Mouse (Mus musculus) hindbrain, embryonic 16.5 days (tissue): Measurements from ENCODE around the gene Mdm4. TPM values are rescaled to one million over a fixed set of nuclear protein-coding genes. Genes with fewer than 3 reads are reported as not detected.

Experiments
- ATAC-seq: fragments of 200-750 bp; cut with Nextera tagmentation; 2 replicates; pipeline ENCODE4 v1.8.0; 2017; ENCODE audit warnings: moderate TSS enrichment, moderate library complexity
- H3K27ac ChIP-seq: fragments of 300-500 bp; sonication (generic); 2 replicates; pipeline ENCODE4 v1.5.1; 2014; ENCODE audit warnings: low read depth, mild to moderate bottlenecking, control low read depth, low read length, moderate library complexity
- H3K27me3 ChIP-seq: fragments of 300-500 bp; sonication (generic); replicated peaks from 2 replicates; pipeline ENCODE4 v1.6.1; 2014; ENCODE audit warnings: low read length; ENCODE audit not compliant: control insufficient read depth, insufficient read depth
- H3K36me3 ChIP-seq: fragments of 300-500 bp; sonication (generic); 2 replicates; pipeline ENCODE4 v1.6.1; 2014; ENCODE audit warnings: mild to moderate bottlenecking, low read length, moderate library complexity, mixed read lengths; ENCODE audit not compliant: control insufficient read depth, insufficient read depth
- H3K4me1 ChIP-seq: fragments of 300-500 bp; sonication (generic); 2 replicates; pipeline ENCODE4 v1.6.1; 2014; ENCODE audit warnings: low read depth, low read length; ENCODE audit not compliant: control insufficient read depth, insufficient read depth
- H3K4me2 ChIP-seq: fragments of 300-500 bp; sonication (generic); 2 replicates; pipeline ENCODE4 v1.6.1; 2014; ENCODE audit warnings: mild to moderate bottlenecking, low read length, control low read depth, moderate library complexity
- H3K4me3 ChIP-seq: fragments of 300-500 bp; sonication (generic); 2 replicates; pipeline ENCODE4 v1.5.1; 2014; ENCODE audit warnings: mild to moderate bottlenecking, low read length, control low read depth, moderate library complexity
- H3K9ac ChIP-seq: fragments of 300-500 bp; sonication (generic); 2 replicates; pipeline ENCODE4 v1.6.1; 2014; ENCODE audit warnings: low read depth, mild to moderate bottlenecking, control low read depth, low read length, moderate library complexity
- H3K9me3 ChIP-seq: fragments of 300-500 bp; sonication (generic); 2 replicates; pipeline ENCODE4 v1.6.1; 2014; ENCODE audit warnings: mild to moderate bottlenecking, low read length, moderate library complexity; ENCODE audit not compliant: control insufficient read depth
- WGBS: fragments of 180-500 bp; shearing (Covaris S2); extraction: QIAGEN DNeasy Blood & Tissue Kit; methylation state at CpG from one replicate; pipeline ENCODE4 v1.1.7; 2014; 5-methylcytosine and 5-hydroxymethylcytosine counted together
- polyA plus RNA-seq: library from polyadenylated mRNA; unstranded; fragments of >200 nt; fragmentation: Nextera tagmentation; extraction: Ambion mirVana; gene quantifications from 2 replicates; pipeline ENCODE4 v1.2.1, GENCODE M21; 2015

Mdm4 gene
- polyA plus RNA-seq: 30.2 and 30.3 TPM in 2 replicates

DNA sequence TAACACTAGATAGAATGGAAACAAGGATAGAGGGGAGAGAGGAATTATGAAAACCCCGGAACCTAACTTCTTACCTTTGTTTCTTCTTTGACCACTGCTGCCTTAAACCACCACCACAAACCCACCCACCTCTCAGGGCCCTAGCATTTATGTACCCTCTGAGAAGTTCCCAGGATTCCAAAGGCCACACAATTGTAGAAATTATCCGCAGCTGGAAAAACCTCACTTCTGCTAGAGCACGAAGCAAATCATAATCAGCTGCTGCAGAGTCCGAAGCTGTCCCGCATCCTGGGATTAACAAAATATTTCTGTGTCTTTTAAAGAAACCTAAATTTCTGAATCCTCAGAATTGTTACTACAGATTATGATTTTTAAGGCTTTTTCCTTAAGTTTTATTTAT lies at the start of gene Mdm4:
Gene Mdm4 (minus strand): TSS at position 101 of the 400 bp plus-strand sequence.
- Histone ChIP-seq H3K9me3 (no peaks in the 10 kb centered on the region), H3K4me2 (no peak within 1 kb of the TSS), H3K4me1 (peaks cover 9% of the 10 kb centered on the region), H3K27me3 (no peaks in the 10 kb centered on the region), H3K27ac (no peak within 1 kb of the TSS), H3K36me3 (no peaks in the 10 kb centered on the region), H3K9ac (no peak within 1 kb of the TSS), H3K4me3 (no peak within 1 kb of the TSS)
- WGBS: 95% methylated on average over 5 of the region's 5 CpGs
- ATAC-seq: no peak

- H3K9me3 ChIP-seq: no peaks in the 10 kb centered on the region
- ATAC-seq: peak; percentile 68
- H3K36me3 ChIP-seq: peaks cover 11% of the 10 kb centered on the region
- H3K4me1 ChIP-seq: peaks cover 14% of the 10 kb centered on the region
- H3K4me2 ChIP-seq: no peak overlapping the region
- WGBS: 12% methylated on average over 9 of the region's 9 CpGs
- peak overlapping the region; percentile 66 for H3K27ac ChIP-seq
- H3K27me3 ChIP-seq: no peaks in the 10 kb centered on the region
- H3K4me3 ChIP-seq: no peak overlapping the region
- H3K9ac ChIP-seq: 0 out of 2 replicates have a peak overlapping the region, but pooled peaks have one; percentile 41
Observed at GRCm38 (mm10) chr1:133080079-133080561, 49.8 kb upstream of the Mdm4 start.

DNA sequence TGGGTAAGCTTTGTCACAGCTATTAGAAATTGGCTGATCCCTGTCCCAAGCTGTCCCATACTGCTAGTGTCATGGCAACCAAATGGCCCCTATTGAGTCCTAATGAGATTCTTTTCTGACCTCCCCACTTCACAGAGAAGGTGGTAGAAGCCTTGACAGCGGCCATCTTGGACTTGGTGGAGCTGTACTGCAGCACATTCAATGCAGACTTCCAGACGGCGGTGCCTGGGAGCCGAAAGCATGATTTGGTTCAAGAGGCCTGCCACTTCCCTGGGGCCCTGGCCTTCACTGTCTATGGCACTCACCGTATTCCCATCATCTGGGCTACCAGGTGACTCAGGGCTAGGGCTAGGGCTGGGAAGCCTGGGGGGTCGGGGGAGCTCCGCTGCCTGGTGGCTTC lies 49.1 kb upstream of the Mdm4 start:
- H3K27me3 ChIP-seq: no peaks in the 10 kb centered on the region
- no peak overlapping the region for H3K4me2 ChIP-seq
- H3K4me1 ChIP-seq: peaks cover 14% of the 10 kb centered on the region
- ATAC-seq: peak; percentile 51
- peaks cover 12% of the 10 kb centered on the region for H3K36me3 ChIP-seq
- WGBS: 25% methylated on average over 7 of the region's 7 CpGs
- H3K27ac ChIP-seq: peak overlapping the region; percentile 66
- H3K4me3 ChIP-seq: no peak overlapping the region
- H3K9ac ChIP-seq: no peak overlapping the region
- H3K9me3 ChIP-seq: no peaks in the 10 kb centered on the region

DNA sequence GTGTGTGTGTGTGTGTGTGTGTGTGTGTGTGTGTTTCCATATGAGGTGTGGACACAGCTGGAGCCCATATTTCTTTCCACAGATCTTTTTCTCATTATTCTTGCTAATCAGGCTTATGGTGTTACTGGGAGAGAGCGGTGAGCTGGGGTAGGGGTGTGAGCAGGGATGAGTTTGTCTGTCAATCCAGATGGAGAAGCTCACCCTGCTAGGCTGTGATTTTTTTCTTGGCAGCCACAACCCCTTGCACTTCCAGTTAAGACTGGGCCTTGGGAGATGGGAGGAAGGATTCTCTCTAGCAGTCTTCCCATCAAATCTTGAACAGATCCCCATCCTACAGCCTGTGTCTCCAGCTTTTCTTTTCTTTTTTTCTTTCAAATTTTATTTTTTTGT lies 48.0 kb upstream of the Mdm4 start:
- H3K27ac ChIP-seq: no peak overlapping the region
- WGBS: 74% methylated on average over 1 of the region's 1 CpGs
- ATAC-seq: no peak
- peaks cover 11% of the 10 kb centered on the region for H3K36me3 ChIP-seq
- no peaks in the 10 kb centered on the region for H3K27me3 ChIP-seq
- H3K9me3 ChIP-seq: no peaks in the 10 kb centered on the region
- no peak overlapping the region for H3K9ac ChIP-seq
- H3K4me1 ChIP-seq: peaks cover 14% of the 10 kb centered on the region
- H3K4me3 ChIP-seq: no peak overlapping the region
- H3K4me2 ChIP-seq: no peak overlapping the region

DNA sequence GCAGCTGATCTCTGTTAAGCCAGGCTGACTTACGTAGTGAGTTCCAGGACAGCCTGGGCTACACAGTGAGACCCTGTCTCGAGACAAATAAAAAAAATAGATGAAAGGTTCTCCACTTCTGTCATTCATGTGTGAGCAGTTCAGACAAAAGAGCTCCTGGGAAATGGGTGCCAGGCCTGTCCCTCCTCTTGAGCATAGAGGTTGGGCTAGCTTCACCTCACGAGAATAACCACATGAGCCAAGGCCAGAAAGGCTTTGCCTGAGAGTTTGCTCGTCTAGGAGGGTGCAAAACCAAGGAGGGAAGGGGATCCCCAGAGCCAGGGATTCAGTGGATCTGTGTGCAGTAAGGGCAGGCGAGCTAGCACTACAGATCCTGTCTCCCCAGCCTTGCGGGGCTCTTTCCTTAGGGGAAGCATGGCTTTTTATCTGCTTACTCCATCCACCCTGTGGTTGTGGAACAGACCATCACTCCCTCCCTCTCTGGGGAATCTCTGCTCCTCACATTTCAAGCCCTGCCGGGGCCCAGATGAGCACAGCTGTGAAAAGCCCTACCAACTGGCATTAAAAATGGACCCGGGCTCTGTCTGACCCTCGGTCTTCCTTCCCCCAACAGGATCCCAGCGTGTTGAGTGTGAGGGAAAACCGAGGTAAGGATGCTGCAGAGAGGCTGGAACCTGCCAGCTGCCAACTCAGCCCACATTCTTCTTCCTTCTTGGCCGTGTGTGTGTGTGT lies 47.4 kb upstream of the Mdm4 start:
- Histone ChIP-seq H3K36me3 (peaks cover 8% of the 10 kb centered on the region), H3K4me3 (no peak overlapping the region), H3K4me1 (peaks cover 14% of the 10 kb centered on the region)

GRCm38 (mm10) chr1:133076681-133077514 lies 46.5 kb upstream of the Mdm4 start:
- H3K27ac ChIP-seq: peak overlapping the region; percentile 20
- WGBS: 44% methylated on average over 20 of the region's 20 CpGs

More for the DNA sequence above, 47.4 kb upstream of the Mdm4 start:
- Histone ChIP-seq H3K27me3 (no peaks in the 10 kb centered on the region), H3K9me3 (no peaks in the 10 kb centered on the region), H3K9ac (no peak overlapping the region), H3K27ac (0 out of 2 replicates have a peak overlapping the region, but pooled peaks have one; percentile 1), H3K4me2 (no peak overlapping the region)
- ATAC-seq: no peak
- 54% methylated on average over 12 of the region's 12 CpGs for WGBS

DNA sequence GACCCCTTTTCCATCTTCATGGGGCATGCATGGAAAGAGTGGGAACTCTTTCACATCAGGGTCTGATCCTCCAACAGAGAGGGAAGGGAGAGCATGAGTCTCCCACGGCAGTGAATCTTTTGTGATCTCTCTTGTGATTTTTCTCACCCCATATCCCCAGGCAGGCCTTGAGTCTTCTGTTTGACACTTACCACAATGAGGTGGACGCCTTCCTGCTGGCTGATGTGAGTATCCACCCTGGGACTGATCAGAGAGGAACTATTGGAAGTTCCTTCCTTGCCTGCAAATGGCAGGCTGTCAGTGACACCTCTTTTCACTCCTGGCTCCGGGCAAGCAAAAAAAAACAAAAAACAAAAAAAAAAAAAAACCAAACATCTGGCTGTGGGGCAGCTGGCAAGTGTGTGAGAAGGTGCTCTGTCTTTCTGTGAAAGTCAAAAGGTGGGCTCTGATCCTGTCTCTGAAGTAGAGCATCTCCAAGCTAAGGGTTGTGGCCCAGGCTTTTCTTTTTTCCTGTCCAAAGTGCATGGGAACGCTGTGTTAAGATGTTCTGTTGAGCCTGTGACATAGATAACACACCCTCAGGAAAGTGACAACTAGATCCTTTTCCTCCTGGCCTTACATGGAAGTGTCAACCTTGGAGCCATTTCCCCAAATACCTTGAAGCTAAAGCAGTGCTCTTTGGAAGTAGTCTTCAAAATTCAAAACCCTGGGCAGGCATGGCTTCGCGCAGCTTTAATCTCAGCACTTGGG lies 45.5 kb upstream of the Mdm4 start:
- no peak overlapping the region for H3K27ac ChIP-seq
- no peak overlapping the region for H3K4me3 ChIP-seq
- H3K9me3 ChIP-seq: no peaks in the 10 kb centered on the region
- peaks cover 31% of the 10 kb centered on the region for H3K4me1 ChIP-seq
- 76% methylated on average over 6 of the region's 6 CpGs for WGBS
- H3K36me3 ChIP-seq: peaks cover 2% of the 10 kb centered on the region; the same call in 1 of the 2 replicates
- ATAC-seq: no peak
- H3K9ac ChIP-seq: no peak overlapping the region
- no peak overlapping the region for H3K4me2 ChIP-seq
- H3K27me3 ChIP-seq: no peaks in the 10 kb centered on the region

More at GRCm38 (mm10) chr1:133076681-133077514, 46.5 kb upstream of the Mdm4 start:
- no peak overlapping the region for H3K9ac ChIP-seq
- no peak overlapping the region for H3K4me3 ChIP-seq
- H3K36me3 ChIP-seq: peaks cover 7% of the 10 kb centered on the region
- no peak for ATAC-seq
- H3K4me1 ChIP-seq: peaks cover 21% of the 10 kb centered on the region
- no peak overlapping the region for H3K4me2 ChIP-seq
- no peaks in the 10 kb centered on the region for H3K27me3 ChIP-seq
- H3K9me3 ChIP-seq: no peaks in the 10 kb centered on the region

- no peak overlapping the region for H3K9ac ChIP-seq
- no peaks in the 10 kb centered on the region for H3K9me3 ChIP-seq
- 96% methylated on average over 13 of the region's 13 CpGs for WGBS
- no peak overlapping the region for H3K4me2 ChIP-seq
- H3K4me3 ChIP-seq: no peak overlapping the region
- no peak for ATAC-seq
- no peak overlapping the region for H3K27ac ChIP-seq
- H3K36me3 ChIP-seq: peaks cover 2% of the 10 kb centered on the region; the same call in 1 of the 2 replicates
- H3K27me3 ChIP-seq: no peaks in the 10 kb centered on the region
- peaks cover 25% of the 10 kb centered on the region for H3K4me1 ChIP-seq
Observed at GRCm38 (mm10) chr1:133074541-133074940, 44.2 kb upstream of the Mdm4 start.
